Mouse (Mus musculus): ENCODE measurements around the gene Zmynd15.

DNA sequence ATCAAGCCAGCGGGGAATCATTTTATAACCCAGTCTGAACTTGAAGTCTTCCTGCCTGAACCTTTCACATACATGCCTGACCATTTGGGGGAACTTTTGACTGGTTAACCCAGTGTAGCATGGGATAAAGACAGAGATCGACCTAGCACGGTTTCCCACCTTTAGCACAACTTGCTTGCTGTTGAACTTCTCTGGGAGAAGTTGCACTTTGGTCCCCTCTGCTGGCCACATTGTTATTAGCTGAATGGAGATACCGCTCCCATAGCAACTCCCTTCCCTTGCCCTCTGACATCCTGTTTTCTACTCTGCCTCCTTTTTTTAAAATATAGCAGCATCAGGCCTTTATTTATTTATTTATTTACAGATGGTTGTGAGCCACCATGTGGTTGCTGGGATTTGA is 47.2 kb downstream of the Zmynd15 start:
- TF ChIP-seq POLR2A (IDR thresholded peaks at IDR 0.05; ENCODE audit: low read depth, low read length) (no peak), CTCF (conservative IDR thresholded peaks at IDR 0.05; ENCODE audit: insufficient read depth, insufficient read length, low read depth, low read length) (peak; percentile 87)

Data from kidney, adult 2 months (tissue).